Mouse (Mus musculus) stomach, postnatal 0 days (tissue): ENCODE measurements around the gene Ccn6.

Experiments used
- CTCF ChIP-seq: IDR thresholded peaks from 2 replicates; pipeline ENCODE4 v1.5.1; 2016; ENCODE audit warnings: antibody characterized with exemption, low read depth, mild to moderate bottlenecking, moderate library complexity
- EP300 ChIP-seq: optimal IDR thresholded peaks from 2 replicates; pipeline ENCODE3; 2016; ENCODE audit warnings: antibody characterized with exemption

GRCm38 (mm10) chr10:39106935-39107334, 56.7 kb downstream of the Ccn6 start:
- TF ChIP-seq CTCF = no peak
- TF ChIP-seq EP300 = no peak
